Mouse (Mus musculus): ENCODE data around the gene Ccdc158. TPM values are rescaled to one million over a fixed set of nuclear protein-coding genes. Genes with fewer than 3 reads are reported as not detected.
A peak's percentile ranks its signal among the peaks of the same experiment; 100 is the strongest.

Ccdc158 gene
- total RNA-seq, 1 experiment from 2014 or later: 9.3 TPM

DNA sequence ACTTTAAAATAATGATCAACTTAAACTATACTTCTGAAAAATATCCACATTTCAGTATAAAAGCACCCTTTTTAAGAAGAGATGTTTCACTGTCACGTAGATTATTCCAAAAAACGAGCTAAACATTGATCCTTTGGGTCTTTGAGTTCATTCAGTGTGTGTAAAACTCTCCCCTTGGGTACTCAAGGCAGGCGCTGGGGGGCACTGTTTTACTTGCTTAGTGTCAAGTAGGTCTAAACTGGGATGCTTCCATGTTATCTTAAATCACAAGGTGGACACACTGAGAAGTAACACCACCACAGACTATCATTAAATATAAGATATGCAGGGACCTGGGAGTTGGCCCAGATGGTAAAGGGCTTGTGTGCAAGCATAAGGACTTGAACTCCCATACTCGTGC, 41.5 kb downstream of the Ccdc158 start:
- ATAC-seq (replicated peaks in 1 of 2; ENCODE audit: insufficient read depth in 1 of 2, low FRiP score in 2 of 2, low TSS enrichment in 1 of 2, low read depth in 1 of 2, poor library complexity in 2 of 2, severe bottlenecking in 2 of 2): no peak

- ATAC-seq (replicated peaks in 1 of 2; ENCODE audit: insufficient read depth in 1 of 2, low FRiP score in 2 of 2, low TSS enrichment in 1 of 2, low read depth in 1 of 2, poor library complexity in 2 of 2, severe bottlenecking in 2 of 2): peak in 1 of 2 experiments; percentile 17; a peak in 1 of 4 replicates
Observed at GRCm38 (mm10) chr5:92627896-92628295, 47.2 kb downstream of the Ccdc158 start.

- ATAC-seq (replicated peaks in 1 of 2; ENCODE audit: insufficient read depth in 1 of 2, low FRiP score in 2 of 2, low TSS enrichment in 1 of 2, low read depth in 1 of 2, poor library complexity in 2 of 2, severe bottlenecking in 2 of 2): no peak
Observed at GRCm38 (mm10) chr5:92621883-92622282, 53.2 kb downstream of the Ccdc158 start.

GRCm38 (mm10) chr5:92612756-92613155, 62.3 kb downstream of the Ccdc158 start:
- no peak for ATAC-seq (replicated peaks in 1 of 2; ENCODE audit: insufficient read depth in 1 of 2, low FRiP score in 2 of 2, low TSS enrichment in 1 of 2, low read depth in 1 of 2, poor library complexity in 2 of 2, severe bottlenecking in 2 of 2)

GRCm38 (mm10) chr5:92607492-92608229, 67.4 kb downstream of the Ccdc158 start:
- ATAC-seq (replicated peaks in 1 of 2; ENCODE audit: insufficient read depth in 1 of 2, low FRiP score in 2 of 2, low TSS enrichment in 1 of 2, low read depth in 1 of 2, poor library complexity in 2 of 2, severe bottlenecking in 2 of 2): no peak

DNA sequence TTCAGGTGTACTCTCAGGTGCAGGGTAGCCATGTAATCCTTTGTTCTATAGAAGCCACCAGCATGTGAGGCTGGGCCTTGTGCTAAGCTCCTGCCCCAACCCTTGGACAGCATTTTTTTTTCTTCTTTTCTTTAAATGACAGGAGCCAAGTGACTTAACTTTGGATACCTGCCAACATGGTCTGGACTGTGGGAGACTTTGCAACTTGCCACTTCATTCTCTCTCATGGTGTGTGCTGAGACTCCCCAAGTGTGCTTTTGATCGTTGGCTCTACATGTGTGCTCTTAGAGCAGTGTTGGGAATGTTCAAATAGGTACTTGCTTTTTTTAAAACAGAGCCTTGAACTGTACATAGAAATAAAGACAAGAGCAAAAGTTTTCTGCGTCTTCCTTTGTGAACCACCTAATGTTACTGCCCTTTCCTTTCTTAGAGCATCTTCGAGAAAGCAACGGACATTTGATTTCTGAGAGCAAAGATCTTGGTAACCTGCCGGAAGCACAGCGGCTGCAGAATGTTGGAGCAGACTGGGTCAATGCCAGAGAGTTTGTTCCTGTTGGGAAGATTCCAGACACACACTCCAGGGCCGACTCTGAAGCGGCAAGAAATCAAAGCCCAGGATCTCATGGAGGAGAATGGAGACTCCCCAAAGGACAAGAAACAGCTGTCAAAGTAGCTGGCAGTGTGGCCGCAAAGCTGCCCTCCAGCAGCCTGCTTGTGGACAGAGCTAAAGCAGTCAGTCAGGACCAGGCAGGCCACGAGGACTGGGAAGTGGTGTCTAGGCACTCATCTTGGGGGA, 70.4 kb downstream of the Ccdc158 start:
- ATAC-seq (replicated peaks in 1 of 2; ENCODE audit: insufficient read depth in 1 of 2, low FRiP score in 2 of 2, low TSS enrichment in 1 of 2, low read depth in 1 of 2, poor library complexity in 2 of 2, severe bottlenecking in 2 of 2): no peak

- peak; percentile 52 to 68 for ATAC-seq (replicated peaks in 1 of 2; ENCODE audit: insufficient read depth in 1 of 2, low FRiP score in 2 of 2, low TSS enrichment in 1 of 2, low read depth in 1 of 2, poor library complexity in 2 of 2, severe bottlenecking in 2 of 2)
Observed at GRCm38 (mm10) chr5:92602691-92603690, 72.1 kb downstream of the Ccdc158 start, which contains the start of gene Stbd1. TSS of gene Stbd1 (plus strand) at chr5:92603041.

- ATAC-seq (replicated peaks in 1 of 2; ENCODE audit: insufficient read depth in 1 of 2, low FRiP score in 2 of 2, low TSS enrichment in 1 of 2, low read depth in 1 of 2, poor library complexity in 2 of 2, severe bottlenecking in 2 of 2): no peak
Observed at GRCm38 (mm10) chr5:92599030-92599429, 76.0 kb downstream of the Ccdc158 start.

GRCm38 (mm10) chr5:92596865-92597264, 78.2 kb downstream of the Ccdc158 start:
- no peak for ATAC-seq (replicated peaks in 1 of 2; ENCODE audit: insufficient read depth in 1 of 2, low FRiP score in 2 of 2, low TSS enrichment in 1 of 2, low read depth in 1 of 2, poor library complexity in 2 of 2, severe bottlenecking in 2 of 2)

DNA sequence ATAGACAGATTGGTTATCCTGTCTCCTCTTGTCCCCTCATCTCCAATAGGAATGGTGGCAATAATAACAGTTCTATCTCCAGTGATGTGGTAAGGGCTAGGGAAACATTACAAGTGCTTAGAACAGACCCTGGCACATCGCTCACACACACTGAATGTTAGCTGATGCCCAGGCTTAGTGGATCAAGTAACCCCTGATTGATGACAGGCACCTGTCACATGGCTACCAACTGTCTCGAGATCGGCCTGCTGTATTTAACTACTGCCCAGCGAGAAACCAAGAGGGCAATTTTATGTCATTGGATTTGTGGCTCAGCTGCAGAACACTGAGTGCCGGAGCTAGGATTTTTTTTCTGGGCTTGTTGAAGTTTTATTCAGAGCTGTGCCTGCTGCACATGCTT, 80.0 kb downstream of the Ccdc158 start:
- no peak for ATAC-seq (replicated peaks in 1 of 2; ENCODE audit: insufficient read depth in 1 of 2, low FRiP score in 2 of 2, low TSS enrichment in 1 of 2, low read depth in 1 of 2, poor library complexity in 2 of 2, severe bottlenecking in 2 of 2)

- no peak for ATAC-seq (replicated peaks in 1 of 2; ENCODE audit: insufficient read depth in 1 of 2, low FRiP score in 2 of 2, low TSS enrichment in 1 of 2, low read depth in 1 of 2, poor library complexity in 2 of 2, severe bottlenecking in 2 of 2)
Observed at GRCm38 (mm10) chr5:92585932-92586331, 89.1 kb downstream of the Ccdc158 start.

GRCm38 (mm10) chr5:92579559-92579958, 95.5 kb downstream of the Ccdc158 start:
- no peak for ATAC-seq (replicated peaks in 1 of 2; ENCODE audit: insufficient read depth in 1 of 2, low FRiP score in 2 of 2, low TSS enrichment in 1 of 2, low read depth in 1 of 2, poor library complexity in 2 of 2, severe bottlenecking in 2 of 2)

GRCm38 (mm10) chr5:92571232-92571631, 103.8 kb downstream of the Ccdc158 start:
- no peak for ATAC-seq (replicated peaks in 1 of 2; ENCODE audit: insufficient read depth in 1 of 2, low FRiP score in 2 of 2, low TSS enrichment in 1 of 2, low read depth in 1 of 2, poor library complexity in 2 of 2, severe bottlenecking in 2 of 2)

GRCm38 (mm10) chr5:92562002-92562401, 113.1 kb downstream of the Ccdc158 start:
- ATAC-seq (replicated peaks in 1 of 2; ENCODE audit: insufficient read depth in 1 of 2, low FRiP score in 2 of 2, low TSS enrichment in 1 of 2, low read depth in 1 of 2, poor library complexity in 2 of 2, severe bottlenecking in 2 of 2): no peak

DNA sequence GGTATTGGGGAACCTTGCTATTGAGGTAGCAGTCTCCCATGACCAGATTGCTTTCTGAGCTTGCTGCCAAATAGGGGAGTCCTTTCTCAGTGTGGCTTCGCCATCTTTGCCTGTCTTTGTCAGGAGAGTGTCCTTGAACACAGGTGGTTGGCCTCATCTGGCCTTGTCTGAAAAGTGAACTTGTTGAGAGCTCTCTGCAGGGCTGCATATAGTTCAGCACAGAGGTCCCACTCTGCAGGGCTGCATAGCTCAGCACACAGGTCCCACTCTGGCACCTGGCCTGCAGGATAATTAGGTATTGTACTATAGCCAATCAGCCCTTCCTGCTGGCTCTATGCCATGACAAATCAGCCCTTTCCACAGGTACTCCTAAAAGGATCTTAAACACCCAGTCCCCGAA, 114.9 kb downstream of the Ccdc158 start:
- ATAC-seq (replicated peaks in 1 of 2; ENCODE audit: insufficient read depth in 1 of 2, low FRiP score in 2 of 2, low TSS enrichment in 1 of 2, low read depth in 1 of 2, poor library complexity in 2 of 2, severe bottlenecking in 2 of 2): no peak

Data from hematopoietic stem cell, adult 5-6 weeks (primary cell).